34 mouse cellular contexts compared by ENCODE assay signal in the genomic region with DNA sequence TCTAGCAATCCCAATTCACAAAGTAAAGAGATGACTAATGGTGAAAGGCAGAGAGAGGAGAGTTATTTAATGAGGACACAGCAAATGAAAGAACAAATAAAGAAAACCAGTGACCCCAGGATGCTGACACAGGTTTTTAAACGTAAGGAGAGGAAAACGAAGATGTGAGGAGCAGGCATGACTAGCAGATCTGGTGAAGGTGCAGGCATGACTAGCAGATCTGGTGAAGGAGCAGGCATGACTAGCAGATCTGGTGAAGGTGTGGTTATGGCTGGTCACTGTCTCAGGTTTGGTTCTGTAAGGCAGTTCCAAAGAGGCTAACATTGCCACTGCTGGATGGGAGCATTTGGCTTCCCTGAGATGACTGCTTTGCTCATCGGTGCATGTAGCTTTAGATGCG. TPM values are rescaled to one million over a fixed set of nuclear protein-coding genes. Genes with fewer than 3 reads are reported as not detected.
DNase-seq lines count a peak whose midpoint lies in the region; TF ChIP-seq lines count a peak whose summit lies in the region.
"Had no signal": no experiment of that assay in that cellular context is flagged by ENCODE, and none has a peak within 500 bp of the region (broad histone marks: within the 10 kb centered on the region; RNA-seq: fewer than 3 reads in every experiment).

No protein-coding gene starts in this region.

- H3K4me1 ChIP-seq in liver, adult 2 months (ENCODE audit: control insufficient read depth, insufficient read depth, low read length), result peaks cover 4% of the 10 kb centered on the region; the same call in 1 of the 2 replicates
- H3K4me1 ChIP-seq: embryonic facial prominence, embryonic 15.5 days; heart, embryonic 10.5 days; heart, embryonic 13.5 days had no signal

- peak; percentile 10 for DNase-seq in kidney, postnatal 10 days
- no peak for DNase-seq in kidney, postnatal 14 days
- DNase-seq in liver, adult 2 months (ENCODE audit: extremely low read depth, low read depth, low spot score), result peak; percentile 5
- DNase-seq in liver, result no peak
- DNase-seq in ES-CJ7 (ENCODE audit: low read depth, low spot score), result peak; percentile 6
- DNase-seq in ZHBTc4 (ENCODE audit: low read depth, low spot score), result peak; percentile 8
- DNase-seq in heart, adult 9 months (ENCODE audit: low spot score in 2 of 2), result no peak
- DNase-seq: adrenal gland, adult 8-10 months; adrenal gland, postnatal 36 days; cerebellum, adult 18-20 months; cerebellum, adult 9-10 months; gastrocnemius, postnatal 25 days; heart, adult 18-20 months; heart, postnatal 14 days; heart, postnatal 4 days had no signal

- 66% methylated on average over 4 of the region's 4 CpGs for WGBS in liver, adult 2 months

- no peak overlapping the region for H3K4me3 ChIP-seq in liver, adult 2 months (ENCODE audit: insufficient read depth, low read depth, low read length)
- H3K4me3 ChIP-seq: embryonic facial prominence, embryonic 12.5 days; embryonic facial prominence, embryonic 15.5 days; forebrain, embryonic 12.5 days; forebrain, embryonic 15.5 days; heart, embryonic 10.5 days; heart, embryonic 13.5 days had no signal

- H3K27ac ChIP-seq in liver, adult 2 months (replicated peaks; ENCODE audit: insufficient read depth, low read depth, low read length), result no peak overlapping the region
- H3K27ac ChIP-seq: embryonic facial prominence, embryonic 12.5 days; embryonic facial prominence, embryonic 15.5 days; forebrain, embryonic 12.5 days; forebrain, embryonic 15.5 days; heart, embryonic 10.5 days; heart, embryonic 13.5 days; hindbrain, embryonic 14.5 days; hindbrain, postnatal 0 days had no signal

- no peaks in the 10 kb centered on the region for H3K36me3 ChIP-seq in liver, adult 2 months (ENCODE audit: control insufficient read depth, insufficient read depth, low read length)
- H3K36me3 ChIP-seq: embryonic facial prominence, embryonic 12.5 days; embryonic facial prominence, embryonic 15.5 days; forebrain, embryonic 12.5 days; forebrain, embryonic 15.5 days; G1E; heart, embryonic 10.5 days; heart, embryonic 13.5 days had no signal

- no peak overlapping the region for H3K9ac ChIP-seq in liver, adult 2 months (ENCODE audit: low read depth, low read length)
- H3K9ac ChIP-seq: embryonic facial prominence, embryonic 12.5 days; embryonic facial prominence, embryonic 15.5 days; forebrain, embryonic 12.5 days; forebrain, embryonic 15.5 days; heart, embryonic 13.5 days; hindbrain, embryonic 14.5 days had no signal

- TF ChIP-seq CTCF in liver, adult 2 months (IDR thresholded peaks at IDR 0.05; ENCODE audit: low read depth, low read length), result no peak

- no peak for TF ChIP-seq POLR2A in liver, adult 2 months (IDR thresholded peaks at IDR 0.05; ENCODE audit: extremely low read depth, insufficient read depth, low read length)

- H3K79me2 ChIP-seq in liver, adult 2 months (ENCODE audit: control insufficient read depth, insufficient read depth, low read length), result no peaks in the 10 kb centered on the region

- H3K27me3 ChIP-seq in liver, adult 2 months (ENCODE audit: control insufficient read depth, insufficient read depth, low read length), result no peaks in the 10 kb centered on the region
- H3K27me3 ChIP-seq: embryonic facial prominence, embryonic 12.5 days; embryonic facial prominence, embryonic 15.5 days; forebrain, embryonic 12.5 days; forebrain, embryonic 15.5 days had no signal

RNA-seq across cellular contexts. Expression of gene Mbl2, which starts 57.0 kb away (rescaled TPM):
- total RNA-seq in liver, adult 2 months (2014; rRNA removed), result 818 and 1,110 TPM in 2 replicates
- 406 and 415 TPM in 2 replicates for polyA plus RNA-seq in liver, adult 2 months (2012; rRNA removed)
- total RNA-seq: adrenal gland, adult 8-10 months; adrenal gland, postnatal 36 days; common myeloid progenitor, adult 5-6 weeks; G1E; gastrocnemius, adult 8-10 months; gastrocnemius, postnatal 25 days; heart, adult 18-20 months; heart, postnatal 14 days; heart, postnatal 4 days; hindbrain, postnatal 0 days had no signal
- polyA plus RNA-seq: activated CD4-positive, CD25-positive, alpha-beta regulatory T cell, adult 4 months; C2C12; CD4-positive, CD25-positive, alpha-beta regulatory T cell, adult 4 months; embryonic facial prominence, embryonic 12.5 days; forebrain, embryonic 12.5 days; forebrain, embryonic 15.5 days; G1E; gonadal fat pad, adult 2 months; heart, embryonic 13.5 days; heart, embryonic 16.5 days; hindbrain, embryonic 11.5 days; hindbrain, embryonic 14.5 days; inflammation-experienced regulatory T-cells, adult 6 months; Patski had no signal

Comparison
In these comparisons a context has a peak if more than half of its experiments do, and no peak if none do; other contexts are left out.
1. DNase-seq: peak in kidney, postnatal 10 days (single experiment), liver, adult 2 months (single experiment), ES-CJ7 (single experiment) and ZHBTc4 (single experiment); none in kidney, postnatal 14 days (single experiment), liver (single experiment) and heart, adult 9 months (0 of 2).